Comparison of ENCODE assay signal across 23 mouse cellular contexts in genomic region chr6:65831443-65831842, GRCm38 (mm10). TPM values are rescaled to one million over a fixed set of nuclear protein-coding genes. Genes with fewer than 3 reads are reported as not detected.
"Had no signal": no experiment of that assay in that cellular context is flagged by ENCODE, and none has a peak within 500 bp of the region (broad histone marks: within the 10 kb centered on the region; RNA-seq: fewer than 3 reads in every experiment).

No protein-coding gene starts in this region.

- H3K4me1 ChIP-seq: limb, embryonic 15.5 days; megakaryocyte, embryonic 14.5 days; midbrain, embryonic 10.5 days; midbrain, embryonic 13.5 days; neural tube, embryonic 13.5 days had no signal

- H3K27me3 ChIP-seq: limb, embryonic 15.5 days; megakaryocyte, embryonic 14.5 days; midbrain, embryonic 13.5 days; neural tube, embryonic 13.5 days had no signal

- ATAC-seq: liver, postnatal 0 days; lung, postnatal 0 days; midbrain, embryonic 13.5 days; midbrain, embryonic 16.5 days had no signal

- H3K4me3 ChIP-seq: limb, embryonic 15.5 days; megakaryocyte, embryonic 14.5 days; midbrain, embryonic 10.5 days; midbrain, embryonic 13.5 days; myocyte; neural tube, embryonic 13.5 days had no signal

- H3K27ac ChIP-seq: kidney, postnatal 0 days; limb, embryonic 15.5 days; liver, embryonic 14.5 days; midbrain, embryonic 10.5 days; midbrain, embryonic 13.5 days; neural tube, embryonic 13.5 days had no signal

- H3K9ac ChIP-seq: limb, embryonic 15.5 days; liver, embryonic 14.5 days; liver, postnatal 0 days; lung, embryonic 14.5 days; midbrain, embryonic 13.5 days; neural tube, embryonic 13.5 days had no signal

- H3K4me2 ChIP-seq: limb, embryonic 15.5 days; liver, embryonic 11.5 days; lung, embryonic 14.5 days; midbrain, embryonic 13.5 days; neural tube, embryonic 13.5 days had no signal

- DNase-seq: kidney, adult 18-20 months; kidney, adult 9 months; left cerebral cortex, postnatal 4 days; liver, postnatal 0 days; lung, embryonic 14.5 days; lung, postnatal 36 days; retina, postnatal 1 day; right cerebral cortex, postnatal 25 days; thymus, adult 18-20 months; thymus, postnatal 4 days had no signal

- H3K9me3 ChIP-seq: limb, embryonic 15.5 days; neural tube, embryonic 13.5 days had no signal

RNA-seq across cellular contexts. Expression of gene Prdm5, which starts 52.7 kb away (rescaled TPM):
- total RNA-seq: monocyte, adult 5-6 weeks; neutrophil, adult 5-6 weeks had no signal
